Mouse (Mus musculus) adrenal gland (tissue): Measurements from ENCODE around the gene Cdk5r1.

ENCODE experiments used
- intact Hi-C: fragments of 180-260 bp; cut with DNase I; formaldehyde crosslinking; loops from one replicate; pipeline ENCODE4 v1.15.1; 2025

Cdk5r1 gene

GRCm38 (mm10) chr11:80479906-80480866 lies 3.4 kb downstream of the Cdk5r1 start:
- intact Hi-C loops = no loop called here

- intact Hi-C loops = no loop called here
Measured at GRCm38 (mm10) chr11:80481409-80482050, 4.7 kb downstream of the Cdk5r1 start.

- intact Hi-C loops = no loop called here
Measured at GRCm38 (mm10) chr11:80482347-80482746, 5.5 kb downstream of the Cdk5r1 start.

- intact Hi-C loops = no loop called here
Measured at GRCm38 (mm10) chr11:80482921-80483320, 6.1 kb downstream of the Cdk5r1 start.

GRCm38 (mm10) chr11:80483536-80484067 lies 6.8 kb downstream of the Cdk5r1 start:
- intact Hi-C loops = no loop called here

- intact Hi-C loops = no loop called here
Measured at GRCm38 (mm10) chr11:80484191-80484791, 7.5 kb downstream of the Cdk5r1 start.

GRCm38 (mm10) chr11:80485120-80485551 lies 8.3 kb downstream of the Cdk5r1 start:
- intact Hi-C loops = no loop called here

GRCm38 (mm10) chr11:80485622-80486206 lies 8.9 kb downstream of the Cdk5r1 start:
- intact Hi-C loops = no loop called here

GRCm38 (mm10) chr11:80487904-80488587 lies 11.2 kb downstream of the Cdk5r1 start:
- intact Hi-C loops = no loop called here

GRCm38 (mm10) chr11:80489172-80489881 lies 12.5 kb downstream of the Cdk5r1 start:
- intact Hi-C loops = no loop called here

GRCm38 (mm10) chr11:80489882-80490196 lies 13.0 kb downstream of the Cdk5r1 start:
- intact Hi-C loops = no loop called here

- intact Hi-C loops = no loop called here
Measured at GRCm38 (mm10) chr11:80490831-80491230, 14.0 kb downstream of the Cdk5r1 start.

GRCm38 (mm10) chr11:80493186-80493585 lies 16.4 kb downstream of the Cdk5r1 start:
- intact Hi-C loops = no loop called here

- intact Hi-C loops = no loop called here
Measured at GRCm38 (mm10) chr11:80494852-80495251, 18.0 kb downstream of the Cdk5r1 start.

GRCm38 (mm10) chr11:80495972-80496371 lies 19.1 kb downstream of the Cdk5r1 start:
- intact Hi-C loops = no loop called here

GRCm38 (mm10) chr11:80496640-80497039 lies 19.8 kb downstream of the Cdk5r1 start:
- intact Hi-C loops = no loop called here

GRCm38 (mm10) chr11:80497225-80497919 lies 20.5 kb downstream of the Cdk5r1 start:
- intact Hi-C loops = no loop called here

GRCm38 (mm10) chr11:80498328-80499070 lies 21.7 kb downstream of the Cdk5r1 start:
- intact Hi-C loops = no loop called here

- intact Hi-C loops = no loop called here
Measured at GRCm38 (mm10) chr11:80499550-80499952, 22.7 kb downstream of the Cdk5r1 start.
